Mouse (Mus musculus) layer of hippocampus, postnatal 36 days (tissue): Measurements from ENCODE around the gene Chn2. TPM values are rescaled to one million over a fixed set of nuclear protein-coding genes. Genes with fewer than 3 reads are reported as not detected.
A peak's percentile ranks its signal among the peaks of the same experiment; 100 is the strongest.
"Not testable (repeated sequence)": the region's sequence is repeated elsewhere in the genome, so short reads cannot be mapped to it uniquely, and the experiment has no call there.

Experiments
- DNase-seq, 2 experiments: peaks; one replicate each; pipeline ENCODE4 v3.0.0; 2022
- total RNA-seq, 2 experiments: library from RNA; stranded (reverse); gene quantifications; 2 replicates each; pipeline ENCODE4 v1.2.3; 2021

The Chn2 gene
- total RNA-seq, 2 experiments from 2014 or later = 20.1 to 23.1 TPM

DNA sequence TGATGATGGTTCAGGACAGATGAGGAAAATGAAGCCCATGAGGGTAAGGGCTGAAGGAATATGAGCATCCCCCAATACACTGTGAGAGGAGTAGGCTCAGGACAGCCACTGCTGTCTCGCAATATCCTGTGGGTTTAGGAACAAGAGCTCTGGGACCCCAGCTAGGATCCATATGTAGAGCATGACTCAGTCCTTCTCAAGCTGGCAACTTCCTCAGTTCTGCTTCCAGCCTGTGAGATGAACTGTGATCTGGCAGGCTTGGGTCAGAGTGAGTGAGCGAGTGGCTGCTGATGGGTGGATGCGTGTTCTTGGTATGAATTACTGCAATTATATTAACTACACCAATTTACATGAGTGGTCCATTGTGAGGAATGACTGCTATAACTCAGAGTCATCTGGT, 121.3 kb downstream of the Chn2 start:
- no peak for DNase-seq

DNA sequence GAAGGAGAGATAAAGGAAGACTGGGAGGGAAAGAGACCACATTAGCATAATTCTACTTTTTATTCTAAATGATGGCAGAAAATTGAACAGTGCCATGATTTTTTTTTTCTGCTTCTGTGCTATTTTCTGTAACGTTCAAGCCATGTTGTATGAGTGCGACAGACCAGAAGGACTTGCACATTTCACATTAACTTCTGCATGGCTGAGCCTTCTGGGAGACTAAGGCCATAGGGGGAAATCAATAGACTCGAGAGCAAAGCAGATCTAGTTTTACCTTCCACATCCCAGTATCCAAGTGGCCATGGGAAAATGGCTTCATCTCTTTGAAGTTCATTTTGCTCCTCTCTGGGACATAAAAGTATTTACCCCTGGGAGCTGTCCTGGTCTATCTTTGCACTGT, 121.9 kb downstream of the Chn2 start:
- DNase-seq = no peak

- no peak for DNase-seq
Observed at GRCm38 (mm10) chr6:54162321-54162720, 123.0 kb downstream of the Chn2 start.

- peak; percentile 19 to 23 for DNase-seq
Observed at GRCm38 (mm10) chr6:54162786-54163185, 123.4 kb downstream of the Chn2 start.

GRCm38 (mm10) chr6:54163702-54164101, 124.3 kb downstream of the Chn2 start:
- DNase-seq = no peak

DNA sequence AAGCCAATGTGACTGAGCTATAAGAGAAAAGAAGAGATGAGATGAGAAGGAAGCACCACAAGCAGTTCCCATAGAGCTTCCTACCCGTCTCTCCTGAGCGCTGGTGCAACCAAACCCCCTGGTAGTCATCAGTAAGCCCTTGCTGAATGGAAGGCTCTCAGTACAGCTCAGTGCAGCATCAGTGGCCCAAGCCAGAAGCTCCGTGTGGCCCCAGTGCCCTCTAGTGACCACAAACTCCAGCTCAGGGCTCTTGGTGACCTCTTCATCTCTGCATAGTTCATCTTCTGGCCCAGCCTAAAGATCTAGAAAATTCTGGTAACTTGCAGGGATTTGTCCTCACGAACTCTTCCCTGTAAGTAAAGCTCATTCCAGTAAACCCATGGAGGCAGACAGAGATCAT, 125.4 kb downstream of the Chn2 start:
- peak; percentile 19 to 21 for DNase-seq

DNA sequence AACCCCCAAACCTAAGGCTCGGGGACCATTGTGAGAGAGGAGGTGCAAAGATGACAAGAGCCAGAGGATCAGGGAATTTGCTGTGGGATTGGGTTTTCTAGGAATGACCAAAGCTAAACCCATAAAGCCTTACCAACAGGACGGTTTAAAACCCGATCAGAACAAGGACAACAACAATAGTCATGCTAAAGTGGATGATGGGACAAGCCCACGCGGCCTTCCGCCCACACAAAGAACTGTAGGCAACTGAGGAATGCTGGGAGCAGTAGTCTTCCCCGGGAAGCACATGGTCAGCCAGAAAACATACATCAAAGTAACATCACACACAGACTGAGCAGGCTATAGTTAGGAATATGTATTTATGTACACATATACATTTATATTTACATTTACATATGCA, 125.9 kb downstream of the Chn2 start:
- no peak for DNase-seq

GRCm38 (mm10) chr6:54165863-54166262, 126.5 kb downstream of the Chn2 start:
- no peak for DNase-seq

DNA sequence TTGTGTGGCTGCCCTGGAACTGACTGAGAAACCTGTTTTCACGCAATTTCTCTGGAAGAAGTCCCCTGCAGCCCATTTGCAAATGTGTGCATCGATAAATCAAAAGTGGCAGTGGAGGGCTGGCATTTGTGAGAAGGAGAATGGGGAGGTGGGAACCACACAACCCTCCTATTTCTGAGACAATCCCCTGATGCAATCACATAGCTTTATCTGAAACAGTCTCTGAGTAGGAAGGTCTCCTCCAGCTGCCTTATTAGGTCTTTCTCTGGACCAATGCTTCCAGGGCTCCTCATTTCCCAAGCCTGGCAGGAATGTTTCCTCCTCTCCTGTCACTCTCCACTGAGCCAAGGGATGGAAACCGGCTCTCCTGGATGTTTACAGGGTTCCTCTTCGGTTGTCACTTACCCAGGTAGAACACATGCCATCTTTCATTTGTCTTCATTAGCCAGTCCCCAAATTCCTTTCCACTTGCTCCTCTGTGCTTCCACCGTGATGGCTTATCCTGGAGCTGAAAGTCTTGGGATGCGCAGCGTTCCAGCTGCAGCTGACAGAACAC, 127.7 kb downstream of the Chn2 start:
- DNase-seq = no peak

DNA sequence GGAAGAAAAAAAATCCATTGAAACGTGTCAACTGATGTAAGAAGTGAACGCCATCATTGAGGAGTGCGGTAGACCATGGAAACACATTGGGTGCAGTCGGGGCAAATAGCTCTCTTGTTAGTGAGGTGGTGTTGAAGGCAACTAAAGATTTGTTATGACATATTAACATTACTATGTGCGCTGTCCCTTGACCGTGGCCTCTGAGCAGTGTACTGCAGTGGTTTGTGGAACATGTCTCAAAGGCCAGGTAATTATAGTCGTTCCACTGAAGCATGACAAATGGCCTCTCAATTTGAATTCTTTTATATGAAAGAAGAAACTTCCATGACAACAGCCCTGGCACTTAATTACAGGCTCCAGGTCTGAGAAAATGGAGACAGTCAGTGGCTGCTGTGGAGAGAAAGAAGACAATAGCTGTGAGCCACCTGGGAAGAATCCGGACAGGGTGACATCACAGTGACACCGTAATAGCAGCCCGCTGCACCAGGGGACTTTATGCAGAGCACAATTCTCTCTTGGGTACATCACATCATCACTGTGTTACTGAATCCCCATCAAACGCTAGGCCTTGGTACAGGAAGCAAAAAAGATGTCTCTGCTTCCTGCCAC, 131.0 kb downstream of the Chn2 start:
- DNase-seq = no peak

GRCm38 (mm10) chr6:54171385-54171784, 132.0 kb downstream of the Chn2 start:
- DNase-seq = no peak

DNA sequence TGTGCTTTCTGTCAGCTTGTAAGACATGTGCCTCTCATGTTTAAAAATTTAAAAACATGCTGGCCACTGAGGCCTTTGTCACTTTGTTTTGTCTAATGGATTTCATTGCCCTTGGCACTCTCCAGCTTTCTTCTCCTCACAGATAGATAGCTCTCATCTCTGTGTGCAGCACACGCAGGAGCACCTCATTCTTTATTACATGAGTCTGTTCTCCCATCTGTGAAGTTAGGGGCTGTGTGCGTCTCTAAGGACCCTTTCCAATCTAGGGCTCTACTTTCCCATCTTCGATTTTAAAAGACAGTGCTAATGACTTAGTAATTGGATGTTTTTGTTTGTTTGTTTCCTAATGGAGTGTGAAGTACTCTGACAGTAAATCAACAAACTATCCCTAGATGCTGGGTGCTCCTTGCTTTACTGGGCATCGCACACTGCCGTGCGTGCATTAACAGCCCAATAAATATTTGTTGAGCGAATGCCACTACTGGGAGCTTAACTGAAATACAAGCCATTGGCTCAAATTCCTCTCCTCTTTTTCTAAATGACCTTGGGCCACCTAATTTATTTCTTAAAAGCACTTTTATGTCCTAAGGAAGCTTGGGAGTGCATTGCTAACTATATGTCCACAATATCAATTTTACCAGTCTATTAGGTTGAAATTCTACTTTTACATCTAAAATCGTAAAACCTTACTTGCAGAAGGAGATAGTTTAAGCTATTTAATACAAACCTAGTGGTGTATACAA, 136.3 kb downstream of the Chn2 start:
- no peak for DNase-seq

DNA sequence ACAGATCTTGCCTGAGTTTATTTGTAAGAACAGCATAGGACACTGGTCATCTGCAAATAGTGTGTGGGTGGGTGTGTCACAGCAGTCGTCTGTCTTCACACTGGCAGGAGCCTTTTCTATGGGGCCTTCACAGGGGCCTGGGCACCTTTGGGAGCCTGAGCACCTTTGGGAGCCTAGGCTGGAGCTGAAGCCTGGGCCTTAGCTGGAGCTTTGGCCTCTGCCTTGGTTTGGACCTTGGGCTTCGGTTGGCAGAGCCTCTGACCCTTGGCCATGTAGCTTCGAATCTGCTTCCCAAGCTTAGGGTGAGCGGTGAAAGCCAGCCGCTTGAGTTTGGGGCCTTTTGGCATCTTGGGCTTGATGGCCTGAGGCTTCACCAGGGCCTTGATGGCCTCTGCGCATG, 137.7 kb downstream of the Chn2 start:
- not testable (repeated sequence) for DNase-seq

- DNase-seq = no peak
Observed at GRCm38 (mm10) chr6:54179056-54179873, 139.9 kb downstream of the Chn2 start.

DNA sequence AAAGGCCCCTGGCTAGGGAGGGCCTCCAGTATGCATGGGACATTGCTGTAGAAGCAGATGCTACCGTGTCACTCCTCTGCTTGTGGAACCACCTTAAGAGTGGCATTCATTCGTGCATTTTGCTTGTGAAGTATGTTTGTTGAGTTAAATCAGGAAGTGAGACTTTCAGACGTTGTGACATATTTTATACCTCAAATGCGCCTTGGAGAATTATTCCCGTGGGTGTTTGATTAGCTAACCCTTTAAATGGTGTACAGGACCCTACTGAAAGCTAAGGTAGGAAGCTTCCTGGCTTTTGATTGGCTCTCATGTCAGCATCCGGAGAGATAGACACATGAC, 140.5 kb downstream of the Chn2 start:
- DNase-seq = no peak

DNA sequence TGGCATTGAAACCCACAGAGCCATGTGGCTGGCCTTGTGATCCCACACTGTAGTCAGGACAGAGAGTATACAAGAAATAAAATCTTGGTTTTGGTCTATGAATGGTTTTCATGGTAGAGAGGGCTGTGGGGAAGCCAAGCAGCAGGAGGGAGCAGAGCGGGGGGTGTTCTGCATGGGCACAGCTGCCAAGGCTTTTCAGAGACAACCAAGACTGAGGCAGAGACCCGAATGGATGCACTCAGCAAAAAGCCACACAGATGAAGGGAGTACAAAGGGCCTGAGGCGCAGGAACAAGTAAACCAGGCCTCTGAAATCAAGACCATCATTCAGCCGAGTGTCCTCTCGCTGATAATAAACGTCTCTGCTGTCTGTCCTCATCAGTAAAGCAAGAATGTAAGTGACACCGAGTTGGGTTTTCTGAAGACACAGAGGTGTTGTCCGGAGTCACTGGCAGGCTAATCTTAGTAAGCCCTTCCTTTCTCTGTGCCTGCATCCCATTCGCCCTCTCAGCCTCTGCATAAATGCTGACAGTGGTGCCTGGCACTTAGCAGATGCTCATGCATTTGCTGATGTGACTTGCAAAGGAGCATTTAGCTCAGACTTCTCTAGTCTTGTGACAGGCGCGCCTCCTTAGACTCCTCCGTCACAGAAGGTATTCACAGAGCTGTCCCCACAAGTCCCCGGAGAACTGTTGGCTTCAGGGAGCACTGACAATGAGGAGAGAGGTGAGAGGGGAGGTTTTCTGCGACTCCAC, 144.6 kb downstream of the Chn2 start:
- DNase-seq = peak; percentile 5 to 7

- no peak for DNase-seq
Observed at GRCm38 (mm10) chr6:54193631-54194305, 154.4 kb downstream of the Chn2 start.

DNA sequence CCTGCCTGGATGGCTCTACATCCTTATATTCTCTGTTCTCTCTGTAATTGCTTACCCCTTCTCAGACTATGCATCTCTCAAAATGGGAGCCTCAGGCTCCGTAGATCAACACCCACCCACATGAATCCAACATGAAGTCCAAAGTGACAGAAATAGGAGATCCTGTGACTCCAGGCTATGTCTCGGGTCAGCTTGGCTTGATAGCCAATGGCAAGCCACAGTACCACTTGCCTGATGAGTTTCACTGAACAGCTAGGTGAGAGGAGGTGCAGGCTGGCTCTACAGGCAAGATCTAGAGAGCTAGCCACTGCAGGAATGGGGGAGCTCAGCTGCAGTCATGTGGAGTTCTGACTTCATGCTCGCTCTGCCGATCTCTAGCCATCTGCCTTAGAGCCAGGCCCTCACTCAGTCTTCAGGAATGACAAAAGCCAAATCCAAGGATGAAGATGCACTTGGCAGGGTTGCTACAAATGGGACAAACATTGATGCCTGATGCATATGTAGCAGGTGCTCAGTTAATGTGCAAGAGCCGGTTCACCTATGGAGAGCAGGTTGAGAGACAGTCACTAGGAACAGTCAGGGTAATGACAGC, 158.6 kb downstream of the Chn2 start:
- no peak for DNase-seq

DNA sequence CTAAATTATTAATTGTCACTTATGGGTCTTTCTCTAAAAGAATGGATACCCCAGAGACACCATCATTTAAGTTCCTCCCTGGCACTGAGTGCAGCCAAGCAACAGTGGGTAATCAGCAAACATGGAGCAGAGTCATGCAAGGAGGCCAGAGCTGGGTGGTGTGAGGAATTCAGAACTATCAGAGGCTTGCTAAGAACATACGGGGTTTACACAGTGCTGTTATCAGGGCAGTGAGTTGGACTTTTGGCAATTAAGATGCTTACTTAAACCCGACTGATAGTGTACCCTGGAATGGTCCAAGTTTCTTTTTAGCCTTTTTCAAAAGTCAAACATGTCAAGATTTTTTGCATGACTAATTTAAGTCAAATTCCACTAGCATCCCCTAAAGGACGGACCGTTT, 160.2 kb downstream of the Chn2 start:
- no peak for DNase-seq

GRCm38 (mm10) chr6:54200031-54200722, 160.8 kb downstream of the Chn2 start:
- DNase-seq = no peak
